Mouse (Mus musculus): ENCODE data around the gene Xpo5.

The Xpo5 gene

DNA sequence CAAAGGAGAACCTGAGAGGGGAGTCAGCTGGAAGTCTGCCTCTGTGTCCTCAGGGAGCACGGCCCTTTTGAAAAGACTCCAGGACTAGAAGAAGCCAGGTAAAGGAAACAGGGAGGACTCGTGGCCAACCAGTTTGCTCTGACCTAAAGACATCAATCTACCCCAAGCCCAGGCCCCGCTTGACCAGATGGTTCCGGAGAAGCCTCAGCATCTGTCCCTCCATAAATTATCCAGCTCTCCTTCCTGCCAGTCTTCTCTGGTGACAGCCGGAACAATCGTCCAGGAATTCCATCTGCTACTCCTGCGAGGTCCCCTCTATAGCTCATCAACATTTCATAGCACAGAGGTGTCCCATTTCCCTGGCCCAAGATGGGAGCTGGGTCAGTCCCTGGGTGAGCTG lies 82.1 kb downstream of the Xpo5 start:
- DNase-seq (ENCODE audit: low spot score in 2 of 2) = no peak

DNA sequence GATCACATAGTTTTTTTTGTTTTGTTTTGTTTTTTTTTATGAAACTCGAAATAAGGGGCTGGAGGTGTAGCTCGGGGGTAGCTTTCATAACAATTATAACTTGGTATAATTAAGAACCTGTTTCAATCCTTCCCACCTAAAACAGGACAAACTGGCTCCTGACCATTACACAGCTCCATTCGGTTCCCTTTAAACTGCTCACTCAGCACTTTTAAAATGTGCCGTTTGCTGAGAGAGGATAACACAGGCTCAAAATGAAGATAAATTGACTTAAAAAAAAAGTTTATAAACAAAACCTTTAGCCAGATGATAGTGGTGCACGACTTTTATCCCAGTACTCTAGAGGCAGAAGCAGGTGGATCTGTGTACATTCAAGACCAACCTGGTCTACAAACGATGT lies 82.8 kb downstream of the Xpo5 start:
- DNase-seq (ENCODE audit: low spot score in 2 of 2) = no peak

DNA sequence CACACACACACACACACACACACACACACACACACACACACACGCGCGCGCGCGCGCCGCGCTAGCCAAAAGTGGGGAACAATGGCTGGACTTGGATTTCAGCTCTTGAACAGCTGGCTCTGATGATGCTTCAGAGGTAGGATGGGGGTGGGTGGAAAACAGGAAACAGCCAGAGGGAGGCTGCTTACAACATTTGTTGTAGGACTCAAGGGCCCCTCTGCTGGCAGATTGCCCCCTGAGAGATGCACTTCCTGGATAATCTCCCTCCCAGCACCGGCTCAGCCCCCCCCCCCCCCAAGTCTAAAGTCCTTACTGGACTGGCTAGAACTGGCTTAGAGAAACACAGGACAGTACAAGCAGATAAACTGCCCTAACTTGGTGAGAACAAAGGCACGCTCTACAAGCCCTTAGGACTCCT lies 85.1 kb downstream of the Xpo5 start:
- no peak for DNase-seq (ENCODE audit: low spot score in 2 of 2)

Measured in spleen, postnatal 36 days (tissue).